Mouse (Mus musculus): Measurements from ENCODE around the gene Brap. TPM values are rescaled to one million over a fixed set of nuclear protein-coding genes. Genes with fewer than 3 reads are reported as not detected.
A peak's percentile ranks its signal among the peaks of the same experiment; 100 is the strongest.
"Not testable (repeated sequence)": the region's sequence is repeated elsewhere in the genome, so short reads cannot be mapped to it uniquely, and the experiment has no call there.

Gene Brap
- polyA plus RNA-seq (2015; fragmentation: Nextera tagmentation; extraction: Ambion mirVana): 31.7 and 34.0 TPM in 2 replicates

DNA sequence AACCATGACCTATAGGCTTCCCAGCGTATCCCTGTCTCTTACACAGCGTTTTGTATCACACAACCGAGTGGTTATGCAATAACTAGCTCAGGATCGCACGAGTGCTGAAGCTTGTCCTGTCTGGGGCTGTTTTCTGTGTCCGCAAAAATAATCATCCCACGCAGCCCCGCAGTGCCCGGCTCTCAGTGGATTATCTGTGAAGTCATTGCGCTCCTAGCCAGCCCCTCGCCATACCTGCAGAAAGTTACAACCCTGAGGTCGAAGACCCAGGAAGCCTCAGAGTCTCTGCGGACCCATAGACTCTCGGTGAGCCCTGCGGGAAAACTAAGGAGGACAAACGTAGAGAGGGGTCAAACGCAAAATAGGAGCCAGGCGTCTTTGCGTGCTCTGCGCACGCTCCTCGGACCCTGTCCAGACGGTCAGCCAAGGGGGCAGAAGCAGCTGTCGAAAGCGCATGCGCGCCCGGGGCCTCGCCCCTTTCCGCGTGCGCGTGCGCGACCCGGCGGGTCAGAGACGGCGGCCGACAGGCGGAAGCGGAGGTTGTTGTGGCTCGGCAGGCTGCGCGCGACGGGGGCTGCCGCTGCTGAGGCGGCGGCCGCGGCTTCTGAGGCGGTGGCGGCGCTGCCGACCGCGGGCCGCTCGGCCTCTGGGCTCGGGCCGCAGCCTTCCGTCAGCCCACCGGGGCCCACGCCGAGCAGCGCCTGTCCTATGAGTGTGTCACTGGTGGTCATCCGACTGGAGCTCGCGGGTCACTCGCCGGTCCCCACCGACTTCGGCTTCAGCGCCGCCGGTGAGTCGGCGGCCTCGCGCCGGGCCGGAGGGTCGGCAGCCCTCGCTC is at the start of gene Brap, which contains the start of gene Acad10:
Gene Brap (plus strand): TSS at position 505 of the 838 bp plus-strand sequence.
Gene Acad10 (minus strand): TSS at position 456 of the 838 bp plus-strand sequence.
- Histone ChIP-seq H3K4me3 (replicated peaks) (peak within 1 kb of the TSS; percentile 98), H3K4me2 (replicated peaks) (peak within 1 kb of the TSS; percentile 83), H3K27ac (peak within 1 kb of the TSS; percentile 51; the same call in 1 of the 2 replicates), H3K4me1 (replicated peaks) (peaks cover 9% of the 10 kb centered on the region), H3K9me3 (no peaks in the 10 kb centered on the region), H3K9ac (peak within 1 kb of the TSS; percentile 89), H3K36me3 (peaks cover 3% of the 10 kb centered on the region), H3K27me3 (replicated peaks) (no peaks in the 10 kb centered on the region)
- ATAC-seq: peak; percentile 96
- WGBS: under 1% methylated on average over 84 of the region's 85 CpGs

DNA sequence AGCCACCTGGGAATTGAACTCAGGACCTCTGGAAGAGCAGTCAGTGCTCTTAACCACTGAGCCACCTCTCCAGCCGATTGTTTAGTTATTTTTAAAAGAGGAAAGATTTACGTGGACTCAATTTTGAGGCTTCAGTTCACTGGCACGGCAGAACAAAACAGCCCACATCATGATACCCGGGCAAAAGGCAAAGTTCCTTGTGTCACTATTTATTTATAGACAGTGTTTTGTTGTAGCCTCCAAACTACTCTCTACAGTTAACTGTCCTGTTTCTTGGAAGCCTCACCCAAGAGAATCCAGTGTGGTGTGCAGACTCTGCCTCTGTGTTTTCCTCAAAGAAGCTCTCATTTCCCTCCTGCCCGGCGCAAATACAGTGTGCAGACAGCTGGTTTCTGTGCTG is 48.3 kb upstream of the Brap start:
- Histone ChIP-seq H3K36me3 (no peaks in the 10 kb centered on the region), H3K4me1 (replicated peaks) (no peaks in the 10 kb centered on the region), H3K4me2 (replicated peaks) (no peak overlapping the region), H3K9ac (no peak overlapping the region), H3K9me3 (no peaks in the 10 kb centered on the region), H3K27ac (no peak overlapping the region), H3K4me3 (replicated peaks) (no peak overlapping the region), H3K27me3 (replicated peaks) (no peaks in the 10 kb centered on the region)
- ATAC-seq: no peak
- 82% methylated on average over 6 of the region's 6 CpGs for WGBS

DNA sequence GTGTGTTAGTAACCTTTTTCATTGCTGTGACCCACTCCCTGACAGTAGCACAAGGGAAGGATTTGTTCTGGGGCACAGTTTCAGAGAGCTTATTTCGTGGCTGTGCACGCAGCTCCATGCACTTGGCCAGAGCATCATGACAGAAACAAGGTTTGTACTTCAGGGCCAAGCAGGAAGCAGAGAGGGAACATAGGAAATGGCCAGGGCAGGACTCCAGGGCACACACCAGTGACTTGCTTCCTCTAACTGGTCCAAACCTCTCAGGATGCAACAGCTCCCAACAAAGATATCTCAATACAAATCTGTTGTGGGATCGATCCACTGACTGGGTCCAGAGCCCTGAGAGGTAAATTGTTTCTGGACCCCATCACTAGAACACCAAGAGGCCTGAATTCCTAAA is 45.4 kb upstream of the Brap start:
- H3K9me3 ChIP-seq; H3K27me3 ChIP-seq (replicated peaks); ATAC-seq; H3K4me2 ChIP-seq (replicated peaks); H3K4me1 ChIP-seq (replicated peaks); H3K27ac ChIP-seq; H3K4me3 ChIP-seq (replicated peaks); H3K36me3 ChIP-seq; H3K9ac ChIP-seq: not testable (repeated sequence)
- 77% methylated on average over 3 of the region's 3 CpGs for WGBS

DNA sequence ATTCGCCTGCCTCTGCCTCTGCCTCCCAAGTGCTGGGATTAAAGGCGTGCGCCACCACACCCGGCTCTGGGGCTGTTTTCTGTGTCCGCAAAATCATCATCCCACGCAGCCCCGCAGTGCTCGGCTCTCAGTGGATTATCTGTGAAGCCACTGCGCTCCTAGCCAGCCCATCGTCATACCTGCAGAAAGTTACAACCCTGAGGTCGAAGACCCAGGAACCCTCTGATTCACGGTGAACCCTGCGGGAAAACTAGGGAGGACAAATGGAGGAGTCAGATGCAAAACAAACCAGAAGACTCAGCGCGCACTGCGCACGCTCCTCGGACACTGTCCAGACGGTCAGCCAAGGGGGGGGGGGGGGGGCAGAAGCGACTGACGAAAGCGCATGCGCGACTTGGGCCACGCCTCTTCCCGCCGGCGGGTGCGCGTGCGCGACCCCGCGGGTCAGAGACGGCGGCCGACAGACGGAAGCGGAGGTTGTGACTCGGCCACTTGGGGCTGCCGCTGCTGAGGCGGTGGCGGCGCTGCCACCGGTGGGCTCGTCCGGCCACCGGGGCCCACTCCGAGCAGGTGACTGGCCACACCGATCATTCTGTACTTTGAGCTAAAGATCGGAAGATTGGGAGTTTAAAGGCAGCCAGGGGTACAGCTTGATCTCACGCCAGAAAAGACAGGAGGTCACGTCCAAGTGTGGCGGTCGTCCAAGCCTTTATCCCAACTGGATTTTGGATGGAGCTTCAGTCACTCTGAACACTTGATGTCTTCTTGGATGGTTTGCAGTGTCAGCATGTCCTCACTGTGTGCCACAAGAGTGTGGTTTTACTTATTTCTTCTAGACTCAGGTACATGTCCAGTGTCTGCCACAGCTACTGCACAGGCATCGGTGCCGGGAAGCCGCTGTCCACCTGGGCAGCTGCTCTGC is 41.5 kb upstream of the Brap start, which contains the start of gene Acad12:
Gene Acad12 (minus strand): TSS at position 347 of the 922 bp plus-strand sequence.
- H3K4me3 ChIP-seq (replicated peaks): peak within 1 kb of the TSS; percentile 73
- H3K36me3 ChIP-seq: no peaks in the 10 kb centered on the region
- peak within 1 kb of the TSS; percentile 80 for H3K27ac ChIP-seq
- WGBS: under 1% methylated on average over 58 of the region's 58 CpGs
- peak within 1 kb of the TSS; percentile 77 for H3K4me2 ChIP-seq (replicated peaks)
- H3K4me1 ChIP-seq (replicated peaks): peaks cover 3% of the 10 kb centered on the region
- peak; percentile 89 for ATAC-seq
- no peaks in the 10 kb centered on the region for H3K27me3 ChIP-seq (replicated peaks)
- H3K9ac ChIP-seq: peak within 1 kb of the TSS; percentile 82
- no peaks in the 10 kb centered on the region for H3K9me3 ChIP-seq

DNA sequence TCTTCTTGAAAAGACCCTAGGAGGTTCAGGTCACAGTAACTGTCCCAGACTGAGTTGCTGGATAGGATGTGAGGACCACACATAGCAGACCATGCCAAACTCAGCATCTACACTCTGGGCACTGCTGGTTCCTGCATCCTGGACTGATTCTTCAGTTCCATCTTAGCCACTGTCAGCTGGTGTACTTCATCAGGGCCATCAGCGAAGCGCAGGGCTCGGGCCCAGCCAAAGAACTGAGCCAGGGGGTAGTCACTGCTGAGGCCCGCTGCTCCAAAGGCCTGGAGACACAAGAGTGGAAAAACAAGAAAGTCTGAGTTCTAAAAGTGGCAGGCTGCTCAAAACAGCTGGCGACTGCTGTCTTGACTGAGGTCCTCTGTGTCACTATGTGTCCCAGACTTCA is 39.3 kb upstream of the Brap start:
- Histone ChIP-seq H3K4me1 (replicated peaks) (peaks cover 3% of the 10 kb centered on the region), H3K9ac (no peak overlapping the region), H3K4me3 (replicated peaks) (no peak overlapping the region), H3K9me3 (no peaks in the 10 kb centered on the region), H3K27ac (no peak overlapping the region), H3K27me3 (replicated peaks) (no peaks in the 10 kb centered on the region), H3K4me2 (replicated peaks) (no peak overlapping the region), H3K36me3 (no peaks in the 10 kb centered on the region)
- no peak for ATAC-seq
- WGBS: 93% methylated on average over 5 of the region's 5 CpGs

DNA sequence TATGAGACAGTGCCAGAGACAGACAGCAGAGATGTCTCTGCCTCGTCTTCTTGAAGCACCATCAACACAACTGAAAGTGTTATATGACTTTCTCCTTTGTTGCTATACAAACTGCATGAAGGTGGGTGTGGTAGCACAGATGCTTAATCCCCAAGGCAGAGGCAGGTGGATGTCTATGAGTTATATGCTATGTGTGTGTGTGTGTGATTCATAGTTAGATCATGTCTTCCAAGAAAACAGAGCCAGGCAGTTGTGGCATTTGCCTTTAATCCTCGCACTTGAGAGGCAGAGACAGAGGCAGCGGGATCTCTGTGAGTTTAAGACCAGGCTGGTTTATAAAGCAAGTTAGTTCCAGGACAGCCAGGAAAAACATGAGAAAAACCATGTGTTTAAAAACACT is 37.1 kb upstream of the Brap start:
- Histone ChIP-seq H3K27ac (no peak overlapping the region), H3K9me3 (no peaks in the 10 kb centered on the region), H3K9ac (no peak overlapping the region), H3K27me3 (replicated peaks) (no peaks in the 10 kb centered on the region), H3K4me2 (replicated peaks) (no peak overlapping the region), H3K4me1 (replicated peaks) (peaks cover 3% of the 10 kb centered on the region), H3K4me3 (replicated peaks) (no peak overlapping the region), H3K36me3 (no peaks in the 10 kb centered on the region)
- no peak for ATAC-seq
- WGBS: 82% methylated on average over 3 of the region's 3 CpGs

DNA sequence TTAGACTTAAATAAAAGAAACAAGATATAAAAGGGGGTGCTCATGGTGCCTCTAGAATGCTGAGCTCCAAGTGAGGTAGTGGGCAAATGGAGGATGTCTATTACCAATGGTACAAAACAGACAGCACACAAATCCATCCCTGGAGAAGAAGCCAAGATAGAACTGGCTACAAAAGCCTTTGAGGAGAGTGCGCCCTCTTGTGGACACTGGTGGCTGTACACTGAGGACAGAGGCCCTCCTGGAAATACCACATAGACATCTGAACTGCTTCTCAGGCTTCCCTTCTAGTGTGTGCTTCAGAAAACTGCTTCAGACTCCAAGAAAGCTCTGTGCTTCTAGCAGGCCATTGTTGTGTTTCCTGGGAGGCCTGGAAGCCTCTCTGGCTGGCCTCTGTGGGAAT is 32.5 kb upstream of the Brap start:
- no peak for ATAC-seq
- WGBS: 7% methylated on average over 1 of the region's 1 CpGs
- no peak overlapping the region for H3K27ac ChIP-seq
- no peaks in the 10 kb centered on the region for H3K4me1 ChIP-seq (replicated peaks)
- no peak overlapping the region for H3K4me2 ChIP-seq (replicated peaks)
- no peaks in the 10 kb centered on the region for H3K36me3 ChIP-seq
- H3K9ac ChIP-seq: no peak overlapping the region
- H3K4me3 ChIP-seq (replicated peaks): no peak overlapping the region
- H3K9me3 ChIP-seq: no peaks in the 10 kb centered on the region
- H3K27me3 ChIP-seq (replicated peaks): no peaks in the 10 kb centered on the region

DNA sequence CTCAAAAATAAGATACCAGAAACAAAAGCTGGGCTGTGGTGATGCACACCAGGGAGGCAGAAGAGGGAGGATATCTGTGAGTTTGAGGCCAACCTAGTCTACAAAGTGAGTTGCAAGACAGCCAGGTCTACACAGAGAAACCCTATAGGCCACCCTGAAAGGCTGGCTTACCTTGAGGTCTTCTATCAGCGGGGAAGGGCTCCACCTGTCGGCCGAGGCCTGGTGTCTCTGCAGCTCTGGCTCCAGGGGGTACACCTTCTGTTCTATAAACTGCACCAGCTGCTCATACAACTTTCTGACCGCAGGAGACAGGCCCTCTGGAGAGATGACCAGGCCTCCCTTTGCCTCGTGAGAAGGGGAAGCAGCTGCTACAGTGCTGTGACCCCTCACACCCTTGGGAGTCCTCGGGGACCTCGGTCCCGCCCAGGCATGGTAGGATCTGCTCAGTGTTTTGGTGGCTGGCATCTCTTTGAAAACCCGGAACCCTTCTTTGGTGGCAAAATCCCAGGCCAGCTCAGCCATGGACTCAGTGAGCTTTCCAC is 29.2 kb upstream of the Brap start:
- H3K27ac ChIP-seq; H3K27me3 ChIP-seq (replicated peaks); H3K9me3 ChIP-seq; H3K36me3 ChIP-seq; H3K9ac ChIP-seq; H3K4me2 ChIP-seq (replicated peaks); ATAC-seq; H3K4me1 ChIP-seq (replicated peaks); H3K4me3 ChIP-seq (replicated peaks): not testable (repeated sequence)
- 60% methylated on average over 9 of the region's 9 CpGs for WGBS

DNA sequence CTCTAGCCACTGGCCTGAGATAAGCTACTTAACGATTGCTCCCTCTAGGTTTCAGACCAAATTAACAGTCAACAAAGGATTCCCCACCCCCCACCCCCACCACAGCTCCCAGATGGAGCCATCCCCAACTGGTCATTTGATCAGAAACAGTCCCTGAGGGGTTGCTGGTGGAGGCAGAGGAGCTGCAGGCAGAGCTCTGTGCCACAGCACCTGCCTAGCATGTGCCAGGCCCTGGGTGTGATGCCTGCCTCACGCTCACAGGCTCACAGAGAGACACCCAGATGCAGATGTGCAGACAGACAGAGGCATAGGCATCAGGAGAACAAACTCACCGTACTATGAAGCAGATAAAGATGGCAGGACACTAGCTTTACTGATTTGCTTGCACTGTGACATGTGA is 27.6 kb upstream of the Brap start:
- no peak overlapping the region for H3K27ac ChIP-seq
- 38% methylated on average over 3 of the region's 3 CpGs for WGBS
- H3K36me3 ChIP-seq: no peaks in the 10 kb centered on the region
- H3K4me3 ChIP-seq (replicated peaks): no peak overlapping the region
- H3K4me2 ChIP-seq (replicated peaks): no peak overlapping the region
- ATAC-seq: no peak
- H3K9ac ChIP-seq: no peak overlapping the region
- no peaks in the 10 kb centered on the region for H3K27me3 ChIP-seq (replicated peaks)
- H3K9me3 ChIP-seq: no peaks in the 10 kb centered on the region
- no peaks in the 10 kb centered on the region for H3K4me1 ChIP-seq (replicated peaks)

DNA sequence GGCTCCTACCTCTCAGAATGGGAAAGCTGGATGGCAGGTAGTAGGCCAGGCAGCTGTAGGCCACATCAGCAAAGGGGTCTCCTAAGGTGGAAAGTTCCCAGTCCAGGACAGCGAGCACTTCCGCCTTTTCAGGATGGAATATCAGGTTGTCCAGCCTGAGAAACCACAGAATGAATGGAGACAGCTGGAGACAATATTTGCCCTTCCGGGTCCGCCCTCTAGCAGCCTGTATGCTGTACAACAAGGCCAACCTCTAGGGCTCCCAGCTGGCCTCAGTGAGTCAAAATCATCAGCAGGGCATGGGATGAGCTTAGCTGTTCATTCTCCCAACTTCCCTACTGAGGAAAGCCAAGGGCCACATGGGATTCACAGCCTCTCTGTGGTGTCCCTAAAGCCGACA is 25.7 kb upstream of the Brap start:
- Histone ChIP-seq H3K9ac (no peak overlapping the region), H3K4me1 (replicated peaks) (no peaks in the 10 kb centered on the region), H3K9me3 (no peaks in the 10 kb centered on the region), H3K4me2 (replicated peaks) (no peak overlapping the region), H3K4me3 (replicated peaks) (no peak overlapping the region), H3K27me3 (replicated peaks) (no peaks in the 10 kb centered on the region), H3K27ac (no peak overlapping the region), H3K36me3 (no peaks in the 10 kb centered on the region)
- no peak for ATAC-seq
- 85% methylated on average over 5 of the region's 5 CpGs for WGBS

DNA sequence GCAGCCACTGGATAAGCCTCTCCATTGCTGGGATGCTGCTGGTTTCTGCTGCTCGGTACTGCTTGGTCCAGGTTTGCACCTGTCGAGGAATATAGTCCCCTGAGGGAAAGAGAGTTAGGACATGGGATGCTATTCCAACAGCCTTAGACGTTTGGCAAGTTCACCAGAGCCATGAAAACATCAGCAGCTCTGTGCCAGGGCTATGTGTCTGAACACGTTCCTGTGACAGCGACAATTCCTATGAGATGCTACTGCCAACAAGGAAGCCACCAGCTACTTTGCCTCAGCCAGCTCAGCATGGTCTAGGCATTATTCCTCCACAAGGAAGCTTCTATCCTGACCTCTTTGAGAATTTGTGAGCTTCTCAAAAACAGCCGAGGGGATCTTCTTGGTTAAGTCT is 23.1 kb upstream of the Brap start:
- Histone ChIP-seq H3K4me3 (replicated peaks) (no peak overlapping the region), H3K9ac (no peak overlapping the region), H3K36me3 (no peaks in the 10 kb centered on the region), H3K9me3 (no peaks in the 10 kb centered on the region), H3K4me1 (replicated peaks) (no peaks in the 10 kb centered on the region), H3K27me3 (replicated peaks) (no peaks in the 10 kb centered on the region), H3K27ac (no peak overlapping the region), H3K4me2 (replicated peaks) (no peak overlapping the region)
- no peak for ATAC-seq
- 85% methylated on average over 6 of the region's 6 CpGs for WGBS

DNA sequence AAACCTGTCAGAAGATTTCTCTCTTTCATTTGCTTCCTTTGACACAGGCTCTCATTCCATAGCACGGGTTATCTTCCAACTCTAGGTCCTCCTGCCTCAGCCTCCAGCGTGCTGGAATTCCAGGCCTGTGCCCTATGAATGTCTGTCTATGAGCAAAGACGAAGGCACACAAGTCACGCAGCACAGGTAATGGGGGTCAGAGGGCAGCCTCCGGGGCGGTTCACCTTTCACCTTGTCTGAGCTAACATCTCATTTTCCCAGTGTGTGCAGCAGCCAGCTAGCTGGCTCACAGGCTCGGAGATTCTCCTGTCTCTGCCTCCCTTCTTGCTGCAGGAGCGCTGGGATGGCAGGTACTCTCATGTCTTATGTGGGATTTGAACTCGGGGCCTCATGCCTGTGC is 20.8 kb upstream of the Brap start:
- Histone ChIP-seq H3K9ac (no peak overlapping the region), H3K9me3 (no peaks in the 10 kb centered on the region), H3K4me3 (replicated peaks) (no peak overlapping the region), H3K4me2 (replicated peaks) (no peak overlapping the region), H3K36me3 (no peaks in the 10 kb centered on the region), H3K4me1 (replicated peaks) (no peaks in the 10 kb centered on the region), H3K27me3 (replicated peaks) (no peaks in the 10 kb centered on the region), H3K27ac (no peak overlapping the region)
- 86% methylated on average over 9 of the region's 9 CpGs for WGBS
- ATAC-seq: no peak
